Mouse (Mus musculus): ENCODE data around the gene Zfp174. TPM values are rescaled to one million over a fixed set of nuclear protein-coding genes. Genes with fewer than 3 reads are reported as not detected.
A peak's percentile ranks its signal among the peaks of the same experiment; 100 is the strongest.
"Not testable (repeated sequence)": the region's sequence is repeated elsewhere in the genome, so short reads cannot be mapped to it uniquely, and the experiment has no call there.

The Zfp174 gene
- polyA plus RNA-seq, 1 experiment, result 1.3 TPM

DNA sequence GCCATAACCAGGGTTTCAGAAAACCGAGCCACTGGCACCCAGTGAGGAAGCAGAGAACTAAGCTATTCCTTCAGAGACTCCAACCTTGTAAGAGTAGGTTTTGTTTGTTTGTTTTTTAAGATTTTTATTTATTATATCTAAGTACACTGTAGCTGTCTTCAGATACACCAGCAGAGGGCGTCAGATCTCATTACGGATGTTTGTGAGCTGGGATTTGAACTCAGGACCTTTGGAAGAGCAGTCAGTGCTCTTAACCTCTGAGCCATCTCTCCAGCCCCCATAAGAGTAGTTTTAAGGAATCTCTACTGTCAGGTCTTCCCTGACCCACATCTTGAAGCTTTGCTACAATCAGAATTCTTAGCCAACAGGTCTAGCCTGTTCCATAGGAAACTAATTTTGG, 1.3 kb downstream of the Zfp174 start:
- DNase-seq, result no peak
- Histone ChIP-seq H3K27ac (ENCODE audit: control insufficient read depth, insufficient read depth, low read length) (no peak overlapping the region), H3K36me3 (ENCODE audit: control insufficient read depth, insufficient read depth, low read length) (no peaks in the 10 kb centered on the region), H3K4me3 (ENCODE audit: control insufficient read depth, insufficient read depth, low read length) (no peak overlapping the region), H3K4me1 (replicated peaks; ENCODE audit: control insufficient read depth, insufficient read depth, low read length) (peaks cover 6% of the 10 kb centered on the region; the same call in 1 of the 2 replicates), H3K27me3 (ENCODE audit: control insufficient read depth, insufficient read depth, low read length) (no peaks in the 10 kb centered on the region)
- 83% methylated on average over 3 of the region's 3 CpGs for WGBS
- no peak for TF ChIP-seq CTCF (IDR thresholded peaks at IDR 0.05; ENCODE audit: borderline replicate concordance, control insufficient read depth, extremely low read depth, insufficient read depth, low read length, poor library complexity)
- TF ChIP-seq POLR2A (IDR thresholded peaks at IDR 0.05; ENCODE audit: control insufficient read depth, extremely low read depth, insufficient read depth, low read length, poor library complexity), result no peak

- H3K4me3 ChIP-seq (ENCODE audit: control insufficient read depth, insufficient read depth, low read length); DNase-seq; H3K27me3 ChIP-seq (ENCODE audit: control insufficient read depth, insufficient read depth, low read length); H3K36me3 ChIP-seq (ENCODE audit: control insufficient read depth, insufficient read depth, low read length); H3K4me1 ChIP-seq (replicated peaks; ENCODE audit: control insufficient read depth, insufficient read depth, low read length); H3K27ac ChIP-seq (ENCODE audit: control insufficient read depth, insufficient read depth, low read length): not testable (repeated sequence)
- 97% methylated on average over 13 of the region's 13 CpGs for WGBS
Observed at GRCm38 (mm10) chr16:3851301-3851700, 4.2 kb downstream of the Zfp174 start.

DNA sequence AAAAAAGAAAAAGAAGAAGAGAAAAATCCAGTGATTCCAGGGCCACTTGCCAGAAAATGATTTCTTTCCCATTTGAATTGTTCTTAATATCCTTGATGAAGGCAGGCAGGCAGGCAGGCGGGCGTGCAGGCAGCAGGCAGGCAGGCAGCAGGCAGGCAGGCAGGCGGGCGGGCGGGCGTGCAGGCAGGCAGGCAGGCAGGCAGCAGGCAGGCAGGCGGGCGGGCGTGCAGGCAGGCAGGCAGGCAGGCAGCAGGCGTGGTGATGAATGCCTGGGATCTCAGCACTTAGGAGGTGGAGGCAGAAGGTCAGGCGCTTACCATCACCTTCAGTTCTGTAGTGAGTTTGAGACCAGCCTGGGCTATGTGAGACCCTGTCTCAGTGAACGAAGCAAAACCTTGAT, 5.5 kb downstream of the Zfp174 start:
- Histone ChIP-seq H3K27ac (ENCODE audit: control insufficient read depth, insufficient read depth, low read length) (no peak overlapping the region), H3K36me3 (ENCODE audit: control insufficient read depth, insufficient read depth, low read length) (no peaks in the 10 kb centered on the region), H3K27me3 (ENCODE audit: control insufficient read depth, insufficient read depth, low read length) (no peaks in the 10 kb centered on the region), H3K4me3 (ENCODE audit: control insufficient read depth, insufficient read depth, low read length) (no peak overlapping the region), H3K4me1 (replicated peaks; ENCODE audit: control insufficient read depth, insufficient read depth, low read length) (peaks cover 3% of the 10 kb centered on the region; the same call in 1 of the 2 replicates)
- 95% methylated on average over 12 of the region's 12 CpGs for WGBS
- TF ChIP-seq CTCF (IDR thresholded peaks at IDR 0.05; ENCODE audit: borderline replicate concordance, control insufficient read depth, extremely low read depth, insufficient read depth, low read length, poor library complexity) (no peak), POLR2A (IDR thresholded peaks at IDR 0.05; ENCODE audit: control insufficient read depth, extremely low read depth, insufficient read depth, low read length, poor library complexity) (no peak)
- no peak for DNase-seq

- 93% methylated on average over 11 of the region's 11 CpGs for whole genome bisulfite sequencing
- Histone ChIP-seq H3K4me1 (replicated peaks; ENCODE audit: control insufficient read depth, insufficient read depth, low read length) (no peaks in the 10 kb centered on the region; the same call in 1 of the 2 replicates), H3K36me3 (ENCODE audit: control insufficient read depth, insufficient read depth, low read length) (no peaks in the 10 kb centered on the region), H3K27ac (ENCODE audit: control insufficient read depth, insufficient read depth, low read length) (no peak overlapping the region), H3K27me3 (ENCODE audit: control insufficient read depth, insufficient read depth, low read length) (no peaks in the 10 kb centered on the region), H3K4me3 (ENCODE audit: control insufficient read depth, insufficient read depth, low read length) (no peak overlapping the region)
- DNase-seq, result no peak
- no peak for TF ChIP-seq POLR2A (IDR thresholded peaks at IDR 0.05; ENCODE audit: control insufficient read depth, extremely low read depth, insufficient read depth, low read length, poor library complexity)
- TF ChIP-seq CTCF (IDR thresholded peaks at IDR 0.05; ENCODE audit: borderline replicate concordance, control insufficient read depth, extremely low read depth, insufficient read depth, low read length, poor library complexity), result no peak
Observed at GRCm38 (mm10) chr16:3854437-3855182, 7.5 kb downstream of the Zfp174 start.

- no peaks in the 10 kb centered on the region for H3K36me3 ChIP-seq (ENCODE audit: control insufficient read depth, insufficient read depth, low read length)
- no peak for DNase-seq
- no peaks in the 10 kb centered on the region; the same call in 1 of the 2 replicates for H3K4me1 ChIP-seq (replicated peaks; ENCODE audit: control insufficient read depth, insufficient read depth, low read length)
- WGBS, result 63% methylated on average over 1 of the region's 1 CpGs
- no peak overlapping the region for H3K4me3 ChIP-seq (ENCODE audit: control insufficient read depth, insufficient read depth, low read length)
- TF ChIP-seq POLR2A (IDR thresholded peaks at IDR 0.05; ENCODE audit: control insufficient read depth, extremely low read depth, insufficient read depth, low read length, poor library complexity), result no peak
- TF ChIP-seq CTCF (IDR thresholded peaks at IDR 0.05; ENCODE audit: borderline replicate concordance, control insufficient read depth, extremely low read depth, insufficient read depth, low read length, poor library complexity), result no peak
- no peaks in the 10 kb centered on the region for H3K27me3 ChIP-seq (ENCODE audit: control insufficient read depth, insufficient read depth, low read length)
- no peak overlapping the region for H3K27ac ChIP-seq (ENCODE audit: control insufficient read depth, insufficient read depth, low read length)
Observed at GRCm38 (mm10) chr16:3855776-3856175, 8.7 kb downstream of the Zfp174 start.

GRCm38 (mm10) chr16:3859254-3859653, 12.2 kb downstream of the Zfp174 start:
- DNase-seq, result no peak
- Histone ChIP-seq H3K36me3 (ENCODE audit: control insufficient read depth, insufficient read depth, low read length) (no peaks in the 10 kb centered on the region; the same call in 1 of the 2 replicates), H3K4me3 (ENCODE audit: control insufficient read depth, insufficient read depth, low read length) (no peak overlapping the region), H3K27me3 (ENCODE audit: control insufficient read depth, insufficient read depth, low read length) (no peaks in the 10 kb centered on the region), H3K27ac (ENCODE audit: control insufficient read depth, insufficient read depth, low read length) (no peak overlapping the region), H3K4me1 (replicated peaks; ENCODE audit: control insufficient read depth, insufficient read depth, low read length) (no peaks in the 10 kb centered on the region; the same call in 1 of the 2 replicates)
- TF ChIP-seq CTCF (IDR thresholded peaks at IDR 0.05; ENCODE audit: borderline replicate concordance, control insufficient read depth, extremely low read depth, insufficient read depth, low read length, poor library complexity) (no peak), POLR2A (IDR thresholded peaks at IDR 0.05; ENCODE audit: control insufficient read depth, extremely low read depth, insufficient read depth, low read length, poor library complexity) (no peak)
- 23% methylated on average over 4 of the region's 4 CpGs for WGBS

DNA sequence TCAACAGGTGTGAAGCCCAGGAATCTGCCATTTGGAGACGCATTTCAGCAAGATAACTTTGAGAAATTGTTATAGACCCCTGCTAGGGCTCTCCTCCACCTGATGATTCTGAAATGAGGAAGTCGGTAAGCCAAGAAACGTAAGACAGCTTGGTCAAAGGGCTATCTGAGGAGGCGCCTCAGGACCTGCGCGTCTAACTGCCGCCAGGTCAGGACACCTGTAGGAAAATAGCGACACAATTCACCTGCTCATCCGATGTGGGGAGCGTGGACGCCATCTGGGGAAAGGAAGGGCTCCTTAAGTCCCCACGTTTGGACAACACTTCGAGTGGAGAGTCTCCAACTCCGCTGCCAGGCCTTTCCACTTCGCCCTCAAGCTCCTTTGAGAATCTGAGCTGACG, 24.7 kb downstream of the Zfp174 start:
- DNase-seq, result no peak
- peak overlapping the region; percentile 71 for H3K4me3 ChIP-seq (ENCODE audit: control insufficient read depth, insufficient read depth, low read length)
- peak overlapping the region; percentile 43; the same call in 1 of the 2 replicates for H3K27ac ChIP-seq (ENCODE audit: control insufficient read depth, insufficient read depth, low read length)
- H3K4me1 ChIP-seq (replicated peaks; ENCODE audit: control insufficient read depth, insufficient read depth, low read length), result peaks cover 7% of the 10 kb centered on the region
- 1% methylated on average over 16 of the region's 16 CpGs for WGBS
- H3K36me3 ChIP-seq (ENCODE audit: control insufficient read depth, insufficient read depth, low read length), result peaks cover under 1% of the 10 kb centered on the region; the same call in 1 of the 2 replicates
- TF ChIP-seq CTCF (IDR thresholded peaks at IDR 0.05; ENCODE audit: borderline replicate concordance, control insufficient read depth, extremely low read depth, insufficient read depth, low read length, poor library complexity) (no peak), POLR2A (IDR thresholded peaks at IDR 0.05; ENCODE audit: control insufficient read depth, extremely low read depth, insufficient read depth, low read length, poor library complexity) (no peak)
- no peaks in the 10 kb centered on the region for H3K27me3 ChIP-seq (ENCODE audit: control insufficient read depth, insufficient read depth, low read length)
